Mouse (Mus musculus) E14TG2a.4 (cell line): ENCODE measurements at regions not wholly inside any gene's neighbourhood (a gene's known extent, or its start where the extent isn't known, plus 50 kb on each side); places are given as distances from the start of the nearest gene placed in this dataset.

Experiments
- CTCF ChIP-seq: conservative IDR thresholded peaks from 2 replicates; pipeline ENCODE4 v1.5.1; 2014; ENCODE audit warnings: low read length
- NANOG ChIP-seq: IDR thresholded peaks from 2 replicates; pipeline ENCODE4 v1.6.1; 2014; ENCODE audit warnings: borderline replicate concordance, low read length, mixed read lengths
- POU5F1 ChIP-seq: IDR thresholded peaks from 2 replicates; pipeline ENCODE4 v1.6.1; 2014; ENCODE audit warnings: low read length, borderline replicate concordance

GRCm38 (mm10) chr7:129798525-129798924, 206.9 kb downstream of the Wdr11 start:
- TF ChIP-seq CTCF (no peak), POU5F1 (no peak), NANOG (no peak)
